Mouse (Mus musculus) forebrain, embryonic 16.5 days (tissue): Measurements from ENCODE around the gene Appbp2. TPM values are rescaled to one million over a fixed set of nuclear protein-coding genes. Genes with fewer than 3 reads are reported as not detected.

Experiments
- ATAC-seq: fragments of 200-750 bp; cut with Nextera tagmentation; 2 replicates; pipeline ENCODE4 v1.8.0; 2017; ENCODE audit warnings: mild to moderate bottlenecking, moderate library complexity
- H3K27ac ChIP-seq: fragments of 300-500 bp; sonication (generic); 2 replicates; pipeline ENCODE4 v1.5.1; 2014; ENCODE audit warnings: low read length, control low read depth
- H3K27me3 ChIP-seq: fragments of 300-500 bp; sonication (generic); replicated peaks from 2 replicates; pipeline ENCODE4 v1.6.1; 2014; ENCODE audit warnings: low read length; ENCODE audit not compliant: control insufficient read depth, insufficient read depth
- H3K36me3 ChIP-seq: fragments of 300-500 bp; sonication (generic); 2 replicates; pipeline ENCODE4 v1.6.1; 2014; ENCODE audit not compliant: control insufficient read depth, insufficient read depth
- H3K4me1 ChIP-seq: fragments of 300-500 bp; sonication (generic); replicated peaks from 2 replicates; pipeline ENCODE4 v1.6.1; 2014; ENCODE audit warnings: low read length; ENCODE audit not compliant: control insufficient read depth, insufficient read depth
- H3K4me2 ChIP-seq: fragments of 300-500 bp; sonication (generic); 2 replicates; pipeline ENCODE4 v1.6.1; 2014; ENCODE audit warnings: mild to moderate bottlenecking, low read length, control low read depth
- H3K4me3 ChIP-seq: fragments of 300-500 bp; sonication (generic); replicated peaks from 2 replicates; pipeline ENCODE4 v1.5.1; 2014; ENCODE audit warnings: mild to moderate bottlenecking, low read length, control low read depth
- H3K9ac ChIP-seq: fragments of 300-500 bp; sonication (generic); replicated peaks from 2 replicates; pipeline ENCODE4 v1.6.1; 2014; ENCODE audit warnings: low read depth, low read length, control low read depth
- H3K9me3 ChIP-seq: fragments of 300-500 bp; sonication (generic); 2 replicates; pipeline ENCODE4 v1.6.1; 2016; ENCODE audit warnings: low read length; ENCODE audit not compliant: control insufficient read depth
- WGBS: fragments of 180-500 bp; shearing (Covaris S2); extraction: QIAGEN DNeasy Blood & Tissue Kit; methylation state at CpG from one replicate; pipeline ENCODE4 v1.1.7; 2014; 5-methylcytosine and 5-hydroxymethylcytosine counted together
- polyA plus RNA-seq: library from polyadenylated mRNA; unstranded; fragments of >200 nt; fragmentation: Nextera tagmentation; extraction: Ambion mirVana; gene quantifications from 2 replicates; pipeline ENCODE4 v1.2.1, GENCODE M21; 2015

The Appbp2 gene
- polyA plus RNA-seq, 1 experiment from 2014 or later, result 49.1 TPM

DNA sequence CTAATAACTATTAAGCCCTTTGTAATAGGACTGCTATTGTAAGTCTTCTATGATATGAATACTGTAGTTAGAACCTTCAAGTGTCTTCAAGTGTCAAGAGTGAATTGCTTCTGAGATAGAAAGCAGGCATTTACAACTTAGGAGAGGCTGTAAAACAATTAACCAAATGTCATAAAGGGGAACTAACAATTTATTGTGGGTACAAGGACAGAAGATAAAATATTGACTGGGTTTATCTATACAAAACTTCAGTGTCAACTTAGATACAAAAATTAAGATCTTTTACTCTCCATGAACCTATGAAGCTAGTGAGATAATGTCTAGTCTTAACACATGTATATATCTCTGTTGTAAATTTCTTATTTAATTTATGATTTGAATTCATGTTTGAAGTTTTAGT, 28.7 kb downstream of the Appbp2 start:
- Histone ChIP-seq H3K27ac (no peak overlapping the region), H3K4me3 (no peak overlapping the region), H3K9ac (no peak overlapping the region), H3K4me2 (no peak overlapping the region), H3K27me3 (no peaks in the 10 kb centered on the region), H3K9me3 (no peaks in the 10 kb centered on the region), H3K4me1 (no peaks in the 10 kb centered on the region), H3K36me3 (peaks cover 33% of the 10 kb centered on the region)
- ATAC-seq, result no peak

DNA sequence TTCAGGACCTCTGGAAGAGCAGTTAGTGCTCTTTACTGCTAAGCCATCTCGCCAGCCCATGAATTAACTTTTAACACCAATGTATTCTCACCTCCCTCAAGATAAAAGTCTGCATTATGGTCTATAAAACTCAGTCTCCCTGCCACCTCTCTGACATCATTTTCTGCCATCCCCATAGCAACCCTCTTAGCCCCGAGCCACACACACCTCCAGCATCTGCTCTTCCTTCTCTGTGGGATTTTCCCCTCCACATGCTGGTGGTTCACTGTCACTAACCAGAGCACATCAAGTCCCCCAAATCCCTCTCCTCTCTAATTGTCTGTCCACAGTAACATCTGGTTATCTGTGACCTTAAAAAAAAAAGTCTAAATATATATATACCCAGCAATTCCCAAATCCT, 36.0 kb downstream of the Appbp2 start:
- Histone ChIP-seq H3K27ac (no peak overlapping the region), H3K4me1 (no peaks in the 10 kb centered on the region), H3K27me3 (no peaks in the 10 kb centered on the region), H3K4me2 (no peak overlapping the region), H3K9me3 (no peaks in the 10 kb centered on the region), H3K9ac (no peak overlapping the region), H3K4me3 (no peak overlapping the region), H3K36me3 (peaks cover 48% of the 10 kb centered on the region)
- ATAC-seq, result no peak
- WGBS, result 77% methylated on average over 2 of the region's 2 CpGs

DNA sequence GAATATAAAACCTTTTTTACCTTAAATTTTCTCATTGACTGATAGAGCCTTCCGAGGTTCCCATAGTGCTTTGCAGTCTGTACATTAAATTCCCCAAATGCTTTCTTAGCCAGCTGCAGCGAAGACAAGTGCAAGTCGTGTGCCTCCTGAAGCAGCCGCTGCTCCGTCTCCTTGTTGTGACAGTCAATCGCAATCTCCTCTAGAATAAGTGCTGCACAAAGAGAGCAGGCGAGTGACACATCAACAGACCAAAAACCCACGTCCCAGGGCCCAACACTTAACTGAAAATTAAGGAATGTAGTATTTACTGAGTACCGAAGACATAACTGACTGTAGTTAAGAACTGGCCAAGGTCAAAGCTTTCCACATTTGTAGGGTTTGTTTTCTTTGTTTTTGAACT, 38.9 kb downstream of the Appbp2 start:
- Histone ChIP-seq H3K27ac (no peak overlapping the region), H3K4me2 (no peak overlapping the region), H3K4me1 (no peaks in the 10 kb centered on the region), H3K4me3 (no peak overlapping the region), H3K9ac (no peak overlapping the region), H3K36me3 (peaks cover 54% of the 10 kb centered on the region), H3K27me3 (no peaks in the 10 kb centered on the region), H3K9me3 (no peaks in the 10 kb centered on the region)
- ATAC-seq, result no peak
- 80% methylated on average over 9 of the region's 9 CpGs for WGBS

DNA sequence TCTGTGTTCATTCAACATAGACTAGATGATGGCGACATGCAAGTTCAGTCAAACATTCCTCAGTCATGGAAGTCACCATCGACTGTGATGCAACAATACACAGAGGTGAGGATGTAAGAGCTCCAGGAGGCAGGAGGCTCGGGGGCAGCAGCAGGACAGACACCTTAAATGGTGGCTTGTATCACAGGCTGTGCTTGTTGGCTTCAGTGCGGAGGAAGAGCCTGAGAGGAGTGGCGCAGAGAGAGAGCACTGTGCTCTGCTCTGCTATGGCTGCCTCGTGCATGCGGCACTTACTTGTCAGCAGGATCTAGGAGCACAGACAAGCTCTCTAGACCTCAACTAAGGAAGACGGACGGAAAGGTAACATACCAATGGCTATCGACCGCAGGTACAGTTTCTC, 40.7 kb downstream of the Appbp2 start:
- no peak overlapping the region for H3K27ac ChIP-seq
- ATAC-seq, result no peak
- H3K4me1 ChIP-seq, result no peaks in the 10 kb centered on the region
- no peak overlapping the region for H3K9ac ChIP-seq
- peaks cover 44% of the 10 kb centered on the region for H3K36me3 ChIP-seq
- 96% methylated on average over 11 of the region's 11 CpGs for WGBS
- H3K9me3 ChIP-seq, result no peaks in the 10 kb centered on the region
- H3K4me3 ChIP-seq, result no peak overlapping the region
- no peak overlapping the region for H3K4me2 ChIP-seq
- H3K27me3 ChIP-seq, result no peaks in the 10 kb centered on the region

DNA sequence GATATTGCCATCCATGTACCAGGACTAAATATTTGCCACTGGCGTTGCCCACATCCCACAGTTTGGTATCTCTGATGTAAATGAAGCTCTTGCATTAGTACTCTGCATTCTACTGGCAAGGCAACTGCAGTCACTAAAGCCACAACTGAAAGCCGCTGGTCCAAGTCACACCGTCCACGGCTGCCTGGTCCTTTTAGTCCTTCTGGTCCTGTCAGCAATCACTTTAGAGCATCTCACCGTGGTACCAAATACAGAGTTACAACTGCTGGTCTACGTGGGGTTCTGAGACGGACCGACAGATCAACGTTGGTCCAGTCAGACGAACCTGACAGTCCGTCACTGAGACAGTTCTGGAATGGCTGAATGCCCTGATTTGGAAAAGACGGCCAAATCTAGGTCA, 44.2 kb downstream of the Appbp2 start:
- Histone ChIP-seq H3K36me3 (peaks cover 31% of the 10 kb centered on the region), H3K27ac (no peak overlapping the region), H3K27me3 (no peaks in the 10 kb centered on the region), H3K4me2 (no peak overlapping the region), H3K9me3 (no peaks in the 10 kb centered on the region), H3K4me1 (no peaks in the 10 kb centered on the region), H3K9ac (no peak overlapping the region), H3K4me3 (no peak overlapping the region)
- no peak for ATAC-seq
- 94% methylated on average over 12 of the region's 12 CpGs for WGBS

DNA sequence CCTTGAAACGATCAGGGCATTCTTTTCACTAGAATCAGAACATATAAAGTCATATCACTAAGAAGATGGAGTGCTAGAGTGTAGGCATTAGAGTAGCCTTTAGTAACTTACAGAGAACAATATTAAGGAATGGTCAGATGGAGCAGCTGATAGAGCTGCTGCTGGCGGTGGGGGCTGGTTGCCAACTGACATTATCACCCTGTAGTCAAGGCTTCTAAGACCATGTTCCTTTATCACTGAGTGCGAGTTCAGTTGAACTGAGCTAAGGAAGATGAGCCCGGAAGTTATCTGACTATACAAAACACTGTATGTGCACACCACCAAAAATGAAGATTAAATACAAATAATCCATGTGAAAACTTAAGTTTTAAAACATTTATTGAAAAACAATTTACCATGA, 45.8 kb downstream of the Appbp2 start:
- ATAC-seq, result no peak
- Histone ChIP-seq H3K27ac (no peak overlapping the region), H3K36me3 (peaks cover 17% of the 10 kb centered on the region), H3K9me3 (no peaks in the 10 kb centered on the region), H3K9ac (no peak overlapping the region), H3K4me3 (no peak overlapping the region), H3K4me1 (no peaks in the 10 kb centered on the region), H3K27me3 (no peaks in the 10 kb centered on the region), H3K4me2 (no peak overlapping the region)
- WGBS, result 94% methylated on average over 4 of the region's 4 CpGs

DNA sequence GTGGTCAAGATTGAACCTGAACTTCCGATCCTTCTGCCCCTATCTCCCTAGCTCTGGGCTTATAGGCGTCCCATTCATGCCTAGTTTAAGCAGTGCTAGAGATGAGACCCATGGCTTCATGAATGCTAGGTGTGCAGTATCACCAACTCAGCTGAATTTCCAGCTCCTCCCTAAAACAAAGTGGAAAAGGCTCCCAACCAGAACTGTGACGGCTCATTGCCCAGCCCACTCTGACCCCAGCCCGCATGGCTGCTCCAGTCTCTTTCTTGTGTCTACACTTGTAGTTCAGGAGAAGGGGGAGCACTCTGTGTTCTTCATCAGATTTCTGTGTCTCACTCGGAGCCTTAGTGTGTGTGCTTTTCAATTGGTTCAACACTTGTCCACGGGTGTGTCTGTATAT, 50.1 kb downstream of the Appbp2 start:
- no peak overlapping the region for H3K27ac ChIP-seq
- no peak for ATAC-seq
- no peaks in the 10 kb centered on the region for H3K9me3 ChIP-seq
- H3K4me2 ChIP-seq, result no peak overlapping the region
- H3K27me3 ChIP-seq, result no peaks in the 10 kb centered on the region
- no peaks in the 10 kb centered on the region; the same call in 1 of the 2 replicates for H3K36me3 ChIP-seq
- 93% methylated on average over 6 of the region's 6 CpGs for WGBS
- H3K4me1 ChIP-seq, result peaks cover 8% of the 10 kb centered on the region
- no peak overlapping the region for H3K9ac ChIP-seq
- H3K4me3 ChIP-seq, result no peak overlapping the region

DNA sequence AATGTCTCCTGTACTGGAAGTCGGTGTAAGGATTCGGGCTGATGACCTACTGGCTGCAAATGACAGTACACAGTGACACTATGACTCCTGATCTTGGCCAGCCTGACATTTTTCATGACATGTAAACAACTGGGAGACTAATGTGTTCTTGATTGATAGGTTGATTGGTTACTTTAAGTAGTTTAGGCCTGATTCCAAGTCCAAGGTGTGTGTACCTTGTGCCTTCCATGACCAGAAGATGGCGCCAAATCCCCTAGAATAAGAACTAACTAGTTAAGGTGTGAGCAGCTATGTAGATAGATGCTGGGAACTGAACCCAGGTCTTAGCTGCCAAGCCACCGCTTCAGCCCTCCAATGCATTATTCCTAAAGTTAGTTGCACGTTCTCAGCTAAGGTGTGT, 50.8 kb downstream of the Appbp2 start:
- Histone ChIP-seq H3K36me3 (no peaks in the 10 kb centered on the region; the same call in 1 of the 2 replicates), H3K9ac (no peak overlapping the region), H3K27me3 (no peaks in the 10 kb centered on the region), H3K4me3 (no peak overlapping the region), H3K4me2 (no peak overlapping the region), H3K4me1 (peaks cover 8% of the 10 kb centered on the region), H3K27ac (no peak overlapping the region), H3K9me3 (no peaks in the 10 kb centered on the region)
- no peak for ATAC-seq
- 71% methylated on average over 5 of the region's 5 CpGs for WGBS

DNA sequence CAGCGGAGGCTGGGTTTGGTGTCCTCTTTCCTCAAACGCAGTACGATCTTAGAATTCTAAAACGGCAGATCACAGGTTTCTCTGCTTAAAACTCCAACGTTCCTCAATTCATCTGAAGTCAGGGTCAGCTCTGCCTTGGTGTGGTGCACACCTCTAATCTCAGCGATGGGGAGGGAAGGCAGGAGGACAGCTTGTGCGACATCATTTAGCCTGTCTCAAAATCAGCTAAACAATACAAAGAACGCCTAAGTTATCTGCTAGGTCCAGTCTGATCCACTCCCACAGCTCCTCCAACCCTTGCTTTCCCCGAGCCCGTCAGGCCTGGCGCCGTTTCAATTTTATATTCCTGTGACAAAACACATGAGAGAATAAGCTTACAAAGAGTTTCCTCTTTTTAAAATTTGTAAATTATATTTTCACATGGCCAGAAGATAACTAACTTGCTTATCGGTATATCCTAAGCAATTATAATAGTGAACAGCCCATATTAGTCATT, 51.6 kb downstream of the Appbp2 start:
- WGBS, result 21% methylated on average over 13 of the region's 13 CpGs
- Histone ChIP-seq H3K27me3 (no peaks in the 10 kb centered on the region), H3K4me1 (peaks cover 8% of the 10 kb centered on the region), H3K36me3 (no peaks in the 10 kb centered on the region), H3K9me3 (no peaks in the 10 kb centered on the region), H3K9ac (peak overlapping the region; percentile 50), H3K27ac (peak overlapping the region; percentile 31), H3K4me2 (peak overlapping the region; percentile 70), H3K4me3 (peak overlapping the region; percentile 42)
- peak; percentile 47 for ATAC-seq

DNA sequence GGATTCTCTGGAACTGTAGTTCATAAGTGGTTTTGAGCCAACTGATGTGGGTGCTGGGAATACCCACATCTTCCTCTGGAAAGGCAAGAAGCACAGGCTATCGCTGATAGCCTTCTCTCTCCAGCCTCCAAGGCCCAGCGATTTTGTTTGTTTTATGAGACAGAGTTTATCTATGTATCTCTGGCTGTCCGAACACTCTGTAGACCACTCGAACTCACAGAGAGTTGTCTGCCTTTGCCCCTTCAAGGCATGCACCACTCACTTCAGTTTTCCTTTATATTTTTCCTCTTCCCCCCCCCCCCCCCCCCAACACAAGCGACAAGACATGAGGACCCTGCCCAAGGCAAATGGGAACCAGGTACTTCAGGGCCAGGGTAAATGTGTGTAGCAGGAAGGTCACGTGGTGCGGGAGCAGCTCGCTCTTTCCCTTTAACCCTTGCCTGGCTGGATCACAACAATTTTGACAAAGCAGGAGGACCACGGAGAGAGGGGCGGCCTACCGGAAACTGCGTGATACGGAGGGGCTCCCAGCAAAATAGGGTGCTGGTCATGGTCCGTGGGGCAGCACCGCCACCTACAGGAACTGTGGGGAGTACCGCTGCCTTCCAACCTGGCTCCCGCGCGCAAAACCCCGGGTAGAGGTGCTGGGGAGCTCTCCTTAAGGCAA, 52.2 kb downstream of the Appbp2 start:
- no peaks in the 10 kb centered on the region for H3K36me3 ChIP-seq
- H3K4me1 ChIP-seq, result peaks cover 8% of the 10 kb centered on the region
- H3K27me3 ChIP-seq, result no peaks in the 10 kb centered on the region
- WGBS, result 5% methylated on average over 20 of the region's 20 CpGs
- H3K9me3 ChIP-seq, result no peaks in the 10 kb centered on the region
- peak overlapping the region; percentile 31 for H3K27ac ChIP-seq
- peak overlapping the region; percentile 50 for H3K9ac ChIP-seq
- ATAC-seq, result peak; percentile 97
- peak overlapping the region; percentile 70 for H3K4me2 ChIP-seq
- peak overlapping the region; percentile 42 for H3K4me3 ChIP-seq
